Mouse (Mus musculus): Measurements from ENCODE around the gene Zdhhc22. TPM values are rescaled to one million over a fixed set of nuclear protein-coding genes. Genes with fewer than 3 reads are reported as not detected.

Zdhhc22 gene
- total and polyA plus RNA-seq, 3 experiments: not detected

- Histone ChIP-seq H3K4me2 (ENCODE audit: insufficient read depth, low read depth, poor library complexity, severe bottlenecking) (no peak overlapping the region), H3K9ac (ENCODE audit: insufficient read depth, low read depth) (no peak overlapping the region), H3K4me1 (ENCODE audit: control insufficient read depth in 1 of 2, insufficient read depth in 2 of 2) (peaks cover 6 to 8% of the 10 kb centered on the region in 2 experiments), H3K4me3 (replicated peaks in 1 of 3; ENCODE audit: low read depth in 2 of 3, low read length in 2 of 3, poor library complexity in 1 of 3) (no peak overlapping the region), H3K27me3 (replicated peaks) (peaks cover 88% of the 10 kb centered on the region), H3K36me3 (replicated peaks in 1 of 2; ENCODE audit: control insufficient read depth in 1 of 2, insufficient read depth in 1 of 2, low read length in 1 of 2) (no peaks in the 10 kb centered on the region), H3K79me2 (replicated peaks; ENCODE audit: control insufficient read depth, extremely low read depth, insufficient read depth, poor library complexity, severe bottlenecking) (no peaks in the 10 kb centered on the region), H3K27ac (ENCODE audit: insufficient read depth, low read depth) (no peak overlapping the region), H3K9me3 (replicated peaks; ENCODE audit: low read length) (no peaks in the 10 kb centered on the region)
- in situ Hi-C loops (cut with MboI; ENCODE audit: low pct_ligation_motif_present, low pct_unique_long_range_greater_than_20kb, low sequenced_read_pairs): loop anchor here (5.0 kb wide), 1 partner anchor 54 kb away; no protein-coding TSS in a partner anchor
- no peak for TF ChIP-seq POLR2A (IDR thresholded peaks at IDR 0.05; ENCODE audit: low read depth, low read length)
- TF ChIP-seq PAX5 (IDR thresholded peaks at IDR 0.05; ENCODE audit: low read length): no peak
- TF ChIP-seq USF2 (conservative IDR thresholded peaks at IDR 0.05; ENCODE audit: low read depth, low read length): no peak
- no peak for TF ChIP-seq TBP (conservative IDR thresholded peaks at IDR 0.05; ENCODE audit: low read depth, low read length)
- TF ChIP-seq E2F4 (IDR thresholded peaks at IDR 0.05; ENCODE audit: insufficient replicate concordance, low read depth, low read length): no peak
- no peak for TF ChIP-seq CTCF (conservative IDR thresholded peaks at IDR 0.05 in 1 of 2, IDR thresholded peaks at IDR 0.05 in 1 of 2; ENCODE audit: low read depth in 2 of 2, low read length in 2 of 2)
- no peak for TF ChIP-seq TCF12 (IDR thresholded peaks at IDR 0.05; ENCODE audit: low read depth, low read length)
- no peak for TF ChIP-seq MXI1 (IDR thresholded peaks at IDR 0.05; ENCODE audit: low read depth, low read length)
- no peak for TF ChIP-seq JUND (conservative IDR thresholded peaks at IDR 0.05; ENCODE audit: low read depth, low read length)
- no peak for TF ChIP-seq NRF1 (IDR thresholded peaks at IDR 0.05; ENCODE audit: low read depth, low read length)
- no peak for TF ChIP-seq RAD21 (IDR thresholded peaks at IDR 0.05; ENCODE audit: low read depth, low read length)
- TF ChIP-seq ZKSCAN1 (IDR thresholded peaks at IDR 0.05; ENCODE audit: borderline replicate concordance, low read depth, low read length): no peak
- no peak for TF ChIP-seq UBTF (IDR thresholded peaks at IDR 0.05; ENCODE audit: low read depth, low read length)
- no peak for TF ChIP-seq BHLHE40 (IDR thresholded peaks at IDR 0.05; ENCODE audit: low read depth, low read length)
- TF ChIP-seq EP300 (IDR thresholded peaks at IDR 0.05; ENCODE audit: low read length): no peak
- TF ChIP-seq USF1 (IDR thresholded peaks at IDR 0.05; ENCODE audit: low read depth, low read length): no peak
- TF ChIP-seq CHD2 (IDR thresholded peaks at IDR 0.05; ENCODE audit: low read length): no peak
- TF ChIP-seq ELF1 (IDR thresholded peaks at IDR 0.05; ENCODE audit: low read depth, low read length): no peak
- DNase-seq (ENCODE audit: extremely low read depth): no peak
- dilution Hi-C loops (cut with MboI; ENCODE audit: extremely low pct_ligation_motif_present, extremely low pct_unique_long_range_greater_than_20kb, low sequenced_read_pairs): no loop called here
These were observed 2.0 kb downstream of the Zdhhc22 start for GRCm38 (mm10) chr12:86988227-86988626.

- peaks cover 6 to 8% of the 10 kb centered on the region in 2 experiments for H3K4me1 ChIP-seq (ENCODE audit: control insufficient read depth in 1 of 2, insufficient read depth in 2 of 2)
- H3K4me2 ChIP-seq (ENCODE audit: insufficient read depth, low read depth, poor library complexity, severe bottlenecking): no peak overlapping the region
- no peak overlapping the region for H3K9ac ChIP-seq (ENCODE audit: insufficient read depth, low read depth)
- H3K79me2 ChIP-seq (replicated peaks; ENCODE audit: control insufficient read depth, extremely low read depth, insufficient read depth, poor library complexity, severe bottlenecking): no peaks in the 10 kb centered on the region
- dilution Hi-C loops (cut with MboI; ENCODE audit: extremely low pct_ligation_motif_present, extremely low pct_unique_long_range_greater_than_20kb, low sequenced_read_pairs) (no loop called here), in situ Hi-C loops (cut with MboI; ENCODE audit: low pct_ligation_motif_present, low pct_unique_long_range_greater_than_20kb, low sequenced_read_pairs) (loop anchor here (5.0 kb wide), 1 partner anchor 56 kb away; no protein-coding TSS in a partner anchor)
- no peaks in the 10 kb centered on the region for H3K9me3 ChIP-seq (replicated peaks; ENCODE audit: low read length)
- no peak for TF ChIP-seq UBTF (IDR thresholded peaks at IDR 0.05; ENCODE audit: low read depth, low read length)
- no peak for TF ChIP-seq MEF2A (IDR thresholded peaks at IDR 0.05; ENCODE audit: borderline replicate concordance, low read depth, low read length)
- no peak for TF ChIP-seq POLR2A (IDR thresholded peaks at IDR 0.05; ENCODE audit: low read depth, low read length)
- no peak for TF ChIP-seq GABPA (IDR thresholded peaks at IDR 0.05; ENCODE audit: insufficient replicate concordance, low read depth, low read length)
- TF ChIP-seq POLR2AphosphoS2 (IDR thresholded peaks at IDR 0.05; ENCODE audit: low read depth, low read length): no peak
- no peak overlapping the region for H3K4me3 ChIP-seq (replicated peaks in 1 of 3; ENCODE audit: low read depth in 2 of 3, low read length in 2 of 3, poor library complexity in 1 of 3)
- H3K36me3 ChIP-seq (replicated peaks in 1 of 2; ENCODE audit: control insufficient read depth in 1 of 2, insufficient read depth in 1 of 2, low read length in 1 of 2): no peaks in the 10 kb centered on the region
- H3K27ac ChIP-seq (ENCODE audit: insufficient read depth, low read depth): no peak overlapping the region
- H3K27me3 ChIP-seq (replicated peaks): peaks cover 85% of the 10 kb centered on the region
- no peak for DNase-seq (ENCODE audit: extremely low read depth)
These were observed 3.7 kb downstream of the Zdhhc22 start for GRCm38 (mm10) chr12:86986562-86986961.
